Mouse (Mus musculus) right cerebral cortex, postnatal 36 days (tissue): ENCODE results near the gene Chd5.

Experiments used
- DNase-seq, 2 experiments: peaks; one replicate each; pipeline ENCODE4 v3.0.0; 2022; ENCODE audit warnings: low spot score in 2 of 2, mixed read lengths in 1 of 2

Gene Chd5

DNA sequence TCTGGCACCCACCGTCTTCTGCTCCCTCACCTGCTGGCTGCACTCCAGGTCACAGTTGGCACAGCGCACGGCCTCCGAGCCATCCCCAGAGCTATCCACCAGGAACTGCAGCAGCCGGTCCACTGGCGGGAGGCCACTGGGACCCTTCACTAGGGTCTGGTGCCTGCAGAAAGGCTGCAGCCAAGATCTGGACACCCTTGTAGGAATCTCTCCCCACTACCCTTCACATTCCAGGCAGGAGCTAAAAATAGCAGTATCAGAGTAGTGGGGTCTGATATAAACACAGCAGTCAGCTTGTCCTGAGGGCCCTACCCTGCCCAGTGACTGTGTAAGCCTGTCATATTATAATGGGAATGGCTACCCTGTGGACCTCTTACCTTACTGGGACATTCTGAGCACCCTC, 20.8 kb upstream of the Chd5 start:
- DNase-seq, result no peak

- DNase-seq, result no peak
Measured at GRCm38 (mm10) chr4:152318517-152319234, 19.8 kb upstream of the Chd5 start, which contains the start of gene Rnf207. Rnf207 (minus strand) TSS chr4:152318993.

- DNase-seq, result no peak
Measured at GRCm38 (mm10) chr4:152321464-152321863, 17.0 kb upstream of the Chd5 start.

- DNase-seq, result no peak
Measured at GRCm38 (mm10) chr4:152324641-152325562, 13.5 kb upstream of the Chd5 start.

DNA sequence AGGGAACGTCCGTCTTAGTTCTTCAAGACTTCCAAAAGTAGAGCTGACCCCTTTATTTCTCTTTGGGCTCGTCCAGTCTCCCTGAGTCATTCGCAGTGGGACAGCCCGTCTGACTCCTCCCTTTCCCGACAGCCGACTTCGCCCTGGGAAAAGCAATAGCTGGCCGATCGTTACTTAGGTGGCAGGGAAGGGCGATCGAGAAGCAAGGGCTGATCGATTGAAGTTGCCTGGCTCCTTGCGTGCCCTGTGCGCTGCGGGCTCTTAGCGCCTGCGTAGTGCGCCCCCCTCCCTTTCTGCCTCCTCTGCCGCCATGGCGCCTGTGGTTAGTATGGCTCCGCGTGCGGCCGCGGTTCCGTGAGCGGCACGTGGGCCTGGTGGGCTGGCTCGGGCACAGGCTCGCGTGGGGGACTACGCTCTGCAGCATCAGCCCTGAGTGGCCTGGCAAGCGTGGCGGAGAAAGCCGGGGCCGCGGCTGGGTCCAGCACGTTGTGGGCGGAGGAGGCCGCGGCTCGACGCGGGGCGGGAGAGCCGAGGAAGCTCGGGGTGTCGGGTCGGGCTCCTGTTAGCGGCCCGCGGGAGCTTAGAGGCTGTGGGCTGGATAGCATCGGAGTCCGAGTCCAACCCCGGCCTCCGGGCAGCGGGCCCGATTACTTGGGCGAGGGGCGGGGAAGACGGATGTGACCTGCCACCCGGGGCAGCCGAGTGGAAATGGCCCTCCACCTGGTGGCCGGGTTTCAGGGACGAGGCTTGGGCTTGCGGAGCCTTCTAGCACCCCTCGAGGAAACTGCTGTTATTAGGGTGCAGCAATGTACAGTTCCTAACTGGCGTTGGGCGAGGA, 12.7 kb upstream of the Chd5 start, which contains the start of gene Rpl22:
Gene Rpl22 (plus strand): TSS at position 169 of the 838 bp plus-strand sequence.
- peak; percentile 94 to 95 for DNase-seq

DNA sequence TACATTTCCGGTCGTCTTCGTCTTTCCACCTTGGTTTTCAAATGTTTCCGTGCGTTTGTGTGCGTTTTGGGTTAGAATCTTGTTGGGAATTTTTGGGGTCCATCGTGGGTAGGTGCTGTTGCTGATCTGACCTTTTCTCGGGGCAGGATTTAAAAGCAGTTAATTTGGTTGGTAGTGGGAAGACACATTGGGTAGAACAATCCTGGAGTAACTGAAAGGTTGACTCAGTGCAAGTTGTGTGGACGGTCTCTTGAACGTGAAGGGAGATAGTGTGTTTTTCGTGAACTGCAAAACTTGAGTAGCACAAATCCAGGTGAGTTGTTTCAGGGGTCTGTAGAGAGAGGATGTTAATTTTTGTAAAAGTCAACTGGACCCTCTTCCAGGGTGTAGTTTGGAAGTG, 11.9 kb upstream of the Chd5 start:
- no peak for DNase-seq

- DNase-seq, result no peak
Measured at GRCm38 (mm10) chr4:152328691-152329090, 9.8 kb upstream of the Chd5 start.

GRCm38 (mm10) chr4:152332952-152333351, 5.5 kb upstream of the Chd5 start:
- no peak for DNase-seq

- no peak for DNase-seq
Measured at GRCm38 (mm10) chr4:152333587-152333986, 4.9 kb upstream of the Chd5 start.

- DNase-seq, result no peak
Measured at GRCm38 (mm10) chr4:152337772-152338171, 679 bp upstream of the Chd5 start.

GRCm38 (mm10) chr4:152339293-152339790, 891 bp downstream of the Chd5 start:
- DNase-seq, result no peak

DNA sequence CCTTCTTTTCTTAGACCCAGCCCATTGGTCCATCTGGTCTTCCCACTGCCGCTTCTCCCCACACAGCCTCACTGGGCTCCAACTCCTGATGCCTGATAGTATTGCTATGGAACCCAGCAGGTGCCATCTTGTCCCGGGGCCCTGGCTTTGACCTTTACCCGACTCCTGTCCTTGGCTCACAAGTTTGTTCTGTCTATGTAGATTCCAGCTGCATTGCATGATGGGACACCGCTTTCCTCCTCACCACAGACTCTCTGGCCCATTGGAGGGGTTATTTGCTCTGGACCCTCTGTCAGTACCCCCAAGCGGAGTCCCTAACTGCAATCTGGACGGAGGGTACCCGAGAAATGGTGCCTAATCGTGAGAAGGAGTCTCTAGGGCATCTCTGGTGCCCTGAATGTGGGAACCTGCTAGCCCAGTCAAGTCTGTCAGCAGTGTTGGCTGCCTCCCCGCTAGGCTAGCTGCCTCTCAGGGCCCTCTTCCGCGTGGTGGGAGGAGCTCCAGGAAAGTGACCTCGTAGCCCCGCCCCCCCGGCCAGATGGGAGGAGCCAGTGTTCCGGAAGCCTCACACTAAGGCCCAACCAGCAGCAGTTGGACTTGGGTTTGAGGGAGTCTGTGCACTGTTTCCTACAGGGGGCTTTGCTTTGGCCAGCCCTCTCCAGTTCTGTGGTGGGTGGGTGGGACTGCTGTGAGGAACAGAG, 2.3 kb downstream of the Chd5 start:
- DNase-seq, result no peak

DNA sequence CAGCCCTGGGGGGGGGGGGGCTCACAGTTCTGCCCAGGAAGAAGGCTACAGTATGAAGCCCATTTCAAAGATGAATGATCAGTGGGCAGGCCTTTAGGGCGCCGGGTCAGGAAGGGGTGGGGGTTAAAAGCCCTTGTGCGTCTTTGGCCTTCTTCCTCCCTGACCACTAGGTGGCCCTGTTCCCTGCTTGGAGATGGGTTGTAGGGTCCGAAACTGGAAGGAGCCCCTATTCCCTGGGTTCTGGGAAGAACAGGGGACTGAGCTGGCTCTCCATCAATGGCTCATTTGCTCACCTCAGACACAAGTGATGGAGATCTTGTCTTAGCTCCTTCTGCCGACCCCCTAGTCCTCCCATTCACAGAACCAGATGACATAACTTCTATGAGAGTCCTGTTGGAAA, 4.8 kb downstream of the Chd5 start:
- DNase-seq, result no peak

GRCm38 (mm10) chr4:152344651-152345050, 6.2 kb downstream of the Chd5 start:
- no peak for DNase-seq

GRCm38 (mm10) chr4:152345120-152345889, 6.9 kb downstream of the Chd5 start:
- peak; percentile 57 to 68 for DNase-seq

- DNase-seq, result peak; percentile 69 to 89
Measured at GRCm38 (mm10) chr4:152349837-152350381, 11.5 kb downstream of the Chd5 start.

DNA sequence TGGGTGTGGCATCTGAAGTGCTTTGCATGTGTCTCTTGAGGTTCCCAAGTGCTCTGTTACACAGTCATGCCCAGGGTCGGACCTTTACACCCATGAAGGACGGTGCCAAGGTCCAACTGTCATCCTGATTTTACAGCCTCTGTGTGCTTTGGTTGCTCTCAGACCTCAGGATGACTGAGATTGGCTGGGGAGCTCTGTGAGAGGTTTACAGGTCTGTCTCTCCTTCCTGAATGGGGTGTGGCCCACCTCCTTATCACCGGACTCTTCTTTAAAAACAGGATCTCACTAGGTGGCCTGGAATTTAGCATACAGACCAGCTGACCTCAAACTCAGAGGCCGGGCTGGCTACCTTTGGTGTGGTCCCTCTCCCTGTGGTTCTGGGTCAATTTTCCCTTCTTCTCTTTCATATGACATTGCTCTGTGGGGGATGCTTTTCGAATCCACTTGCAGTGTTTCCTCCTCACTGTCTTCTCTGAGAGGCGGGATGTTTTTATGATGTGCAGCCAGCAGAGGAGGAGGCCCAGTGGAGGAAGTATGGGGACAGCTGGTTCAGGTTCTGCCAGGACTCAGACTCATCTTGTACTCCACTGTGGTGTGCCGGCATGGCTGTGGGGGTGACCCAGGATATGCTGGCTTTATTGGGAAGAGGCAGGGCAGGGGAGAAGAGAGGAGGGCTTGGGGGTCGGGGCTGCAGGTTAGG, 12.4 kb downstream of the Chd5 start:
- peak; percentile 49 to 60 for DNase-seq

GRCm38 (mm10) chr4:152351422-152352305, 13.2 kb downstream of the Chd5 start:
- DNase-seq, result peak in 1 of 2 experiments; percentile 46
